Mouse (Mus musculus): Measurements from ENCODE around the gene Fabp3.

Fabp3 gene

DNA sequence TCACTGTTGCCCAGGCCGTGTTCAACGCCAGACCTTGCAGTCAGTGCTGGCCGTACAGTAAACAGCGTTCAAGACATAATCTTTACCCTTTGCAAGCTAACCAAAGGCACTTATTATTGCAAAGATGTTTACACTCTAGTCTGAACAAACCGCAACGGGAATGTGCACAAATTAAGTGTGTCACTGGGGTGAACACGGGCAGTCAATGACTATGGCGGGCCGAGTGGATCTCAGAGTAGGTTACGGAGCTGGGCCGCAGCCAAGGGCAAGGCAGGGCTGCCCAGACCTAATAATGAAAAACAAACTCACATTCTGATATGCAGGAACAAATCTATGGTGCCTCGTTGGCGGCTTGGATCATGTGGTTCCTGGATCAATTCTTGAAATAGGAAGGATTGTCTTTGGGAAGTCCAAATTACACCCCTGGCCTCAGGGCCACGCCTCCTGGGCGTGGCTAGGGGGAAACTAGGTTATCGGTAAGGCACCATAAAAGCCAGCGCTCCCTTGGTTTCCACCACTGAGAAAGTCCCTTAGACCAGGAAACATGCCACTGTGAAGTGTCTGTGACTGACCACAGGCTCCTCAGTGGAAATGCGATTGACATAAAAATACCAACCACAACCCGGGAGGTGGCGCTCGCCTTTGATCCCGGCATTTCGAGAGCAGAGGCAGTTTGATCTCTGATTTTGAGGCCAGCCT, 13.2 kb upstream of the Fabp3 start:
- in situ Hi-C loops (cut with MboI) = no loop called here

GRCm38 (mm10) chr4:130296243-130296965, 12.0 kb upstream of the Fabp3 start:
- in situ Hi-C loops (cut with MboI) = no loop called here

DNA sequence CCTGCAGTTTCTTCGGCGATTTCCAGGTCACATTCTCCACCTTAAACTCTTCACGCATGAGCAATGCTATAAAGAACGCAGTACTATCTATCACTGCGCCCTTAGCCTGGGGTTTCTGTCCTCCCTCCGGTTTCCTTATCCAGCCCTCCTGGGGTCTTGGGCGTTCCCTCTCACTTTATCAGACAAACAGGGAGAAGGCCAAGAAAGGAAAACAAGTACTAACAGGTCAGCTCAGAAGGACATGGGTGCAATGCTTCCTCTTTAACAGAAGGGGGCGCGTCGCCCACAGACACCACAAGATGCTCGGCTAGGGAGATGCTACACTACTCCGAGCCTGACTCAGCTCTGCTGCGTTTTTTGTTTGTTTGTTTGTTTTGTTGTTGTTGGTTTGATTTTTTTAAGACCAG, 11.3 kb upstream of the Fabp3 start:
- in situ Hi-C loops (cut with MboI) = no loop called here

- in situ Hi-C loops (cut with MboI) = no loop called here
Observed at GRCm38 (mm10) chr4:130298877-130299628, 9.3 kb upstream of the Fabp3 start.

DNA sequence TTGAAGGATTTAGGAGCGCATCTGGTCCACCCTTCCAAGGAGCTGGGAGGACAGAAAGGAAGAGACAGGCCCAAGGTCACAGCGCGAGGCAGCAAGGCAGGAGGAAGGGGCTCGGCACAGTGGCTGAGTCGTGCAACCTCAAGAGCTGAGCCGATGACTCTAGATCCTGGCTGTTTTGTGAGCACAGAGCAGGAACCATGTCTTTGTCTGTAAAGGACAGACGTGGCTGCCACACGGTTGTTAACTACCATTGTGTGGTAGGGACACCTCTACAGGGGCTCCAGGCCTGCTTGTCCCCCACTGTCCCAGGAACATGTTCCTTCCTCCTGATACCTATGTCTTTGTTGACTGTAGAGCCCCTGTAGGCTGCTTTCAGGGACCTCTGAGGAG, 8.8 kb upstream of the Fabp3 start:
- in situ Hi-C loops (cut with MboI) = no loop called here

DNA sequence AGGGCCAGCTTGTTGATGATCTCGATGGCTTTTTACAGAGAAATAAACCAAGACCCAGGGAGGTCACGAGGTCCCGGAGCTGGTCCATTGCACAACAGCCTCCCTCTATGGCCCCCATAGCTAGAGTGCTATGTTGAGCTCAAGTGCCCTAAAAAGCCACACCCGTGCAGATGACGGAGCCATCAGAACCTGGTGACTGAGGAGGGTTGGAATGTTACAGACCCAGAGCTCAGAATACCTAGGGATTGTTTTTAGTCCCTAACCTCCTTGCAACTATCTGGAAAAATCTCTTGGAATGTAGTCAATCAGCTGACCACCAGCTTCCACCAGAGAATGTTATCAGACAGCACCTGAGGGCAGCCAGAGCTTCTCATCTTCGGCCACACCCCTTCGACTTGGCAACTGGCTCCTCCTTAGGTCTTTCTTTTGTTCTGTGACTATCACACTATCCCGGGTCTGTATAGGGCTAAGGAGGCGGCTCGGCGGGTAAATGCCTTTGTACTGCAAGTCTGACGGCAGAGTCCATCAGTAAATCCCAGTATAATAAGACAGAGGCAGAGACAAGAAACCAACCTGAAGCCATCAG, 6.0 kb upstream of the Fabp3 start:
- in situ Hi-C loops (cut with MboI) = no loop called here

DNA sequence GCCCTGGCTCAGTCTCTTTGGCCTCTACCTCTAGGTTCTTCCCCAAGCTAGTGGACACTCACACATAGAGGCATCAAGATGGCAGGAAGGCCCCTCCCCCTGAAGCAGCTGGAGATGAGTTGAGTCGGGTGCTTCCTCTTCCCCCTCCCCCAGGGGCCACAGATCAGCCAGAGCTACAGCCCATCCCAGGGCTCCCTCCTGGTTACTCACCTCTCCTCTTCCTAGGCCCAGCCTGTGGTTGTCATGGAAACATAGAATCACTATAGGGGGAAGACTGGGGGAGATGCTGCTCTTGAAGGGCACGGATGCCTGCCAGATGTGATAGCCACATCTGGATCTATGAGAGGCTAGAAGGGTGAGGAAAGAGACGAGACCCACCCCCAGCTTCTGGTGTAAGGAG, 3.6 kb upstream of the Fabp3 start:
- in situ Hi-C loops (cut with MboI) = no loop called here

DNA sequence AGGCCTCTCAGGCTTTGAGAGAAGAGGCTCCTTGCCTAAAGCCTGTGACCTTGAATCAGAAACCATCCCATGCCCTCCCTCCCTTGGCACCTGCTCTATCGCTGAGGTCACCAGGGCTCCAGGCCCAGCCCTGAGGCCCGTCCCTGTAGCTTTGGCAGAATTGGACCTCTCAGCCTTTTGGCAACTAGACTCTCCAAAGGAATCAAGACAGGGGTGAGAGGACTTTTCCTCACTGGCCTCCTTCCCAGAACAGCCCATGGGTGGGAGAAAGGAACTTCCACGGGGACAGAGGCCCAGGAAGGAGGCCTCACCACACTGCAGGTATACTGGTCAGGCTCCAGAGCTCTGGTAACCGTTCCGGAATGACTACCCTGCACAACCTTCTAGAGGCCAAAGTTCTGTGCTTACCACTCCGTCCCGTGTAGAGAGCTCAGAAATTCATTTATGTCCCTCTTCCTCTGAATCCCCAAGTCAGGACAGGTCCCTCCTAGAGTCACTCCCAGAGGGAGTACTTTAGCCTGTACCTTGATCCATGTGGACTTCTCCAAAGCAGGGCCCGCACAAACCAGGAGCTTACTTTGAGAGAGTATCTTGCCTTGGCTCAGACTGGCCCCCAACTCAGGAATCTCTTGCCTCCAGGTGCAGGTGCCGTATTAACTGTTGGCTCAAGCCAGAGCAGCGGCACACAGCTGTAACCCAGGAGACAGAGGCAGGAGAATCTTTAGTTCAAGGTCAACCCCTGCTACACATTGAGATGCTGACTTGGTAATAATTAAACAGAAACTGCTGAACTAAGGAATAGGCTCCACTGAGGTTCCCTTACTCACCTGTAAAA, 1.4 kb upstream of the Fabp3 start:
- in situ Hi-C loops (cut with MboI) = no loop called here

DNA sequence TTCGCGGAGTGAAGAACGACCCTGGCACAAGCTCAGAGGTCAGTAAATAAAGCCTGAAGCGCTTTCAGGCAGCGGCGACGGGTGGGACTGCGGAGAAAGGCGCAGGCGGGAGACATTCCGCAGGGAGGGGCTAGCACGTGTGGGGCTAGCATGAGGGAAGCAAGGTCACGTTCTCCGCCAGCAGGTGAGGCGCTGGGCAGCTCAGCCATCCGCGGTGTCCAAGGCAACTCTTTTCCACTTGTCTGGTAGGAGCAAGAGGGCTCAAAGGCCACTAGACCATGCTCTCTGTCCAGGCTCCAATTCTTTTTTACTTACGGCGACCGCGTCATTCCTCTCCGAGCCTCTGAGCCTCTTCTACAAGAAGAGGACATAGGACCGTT, 554 bp upstream of the Fabp3 start:
- in situ Hi-C loops (cut with MboI) = no loop called here

GRCm38 (mm10) chr4:130309254-130309653, 859 bp downstream of the Fabp3 start:
- in situ Hi-C loops (cut with MboI) = no loop called here

DNA sequence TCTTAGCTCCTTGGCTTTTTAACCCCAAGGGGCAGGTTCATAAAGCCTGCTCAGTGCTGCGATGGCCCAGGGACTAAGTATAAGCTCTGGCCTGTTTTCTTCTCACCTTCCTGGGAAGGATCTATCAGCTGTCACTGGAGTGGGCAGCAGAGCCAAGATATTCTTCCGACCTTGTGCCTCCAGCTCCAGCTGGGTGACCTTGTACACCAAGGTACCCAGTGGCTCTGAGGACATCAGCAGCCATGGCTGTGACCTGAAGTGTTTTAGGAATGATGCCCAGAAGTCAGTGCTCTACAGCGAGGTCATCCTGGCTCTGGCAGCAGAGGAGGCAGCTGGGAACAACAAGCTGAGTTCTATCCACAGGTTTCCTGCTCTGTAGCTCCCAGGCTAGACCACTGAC, 4.1 kb downstream of the Fabp3 start:
- in situ Hi-C loops (cut with MboI) = no loop called here

GRCm38 (mm10) chr4:130313552-130313951, 5.2 kb downstream of the Fabp3 start:
- in situ Hi-C loops (cut with MboI) = no loop called here

DNA sequence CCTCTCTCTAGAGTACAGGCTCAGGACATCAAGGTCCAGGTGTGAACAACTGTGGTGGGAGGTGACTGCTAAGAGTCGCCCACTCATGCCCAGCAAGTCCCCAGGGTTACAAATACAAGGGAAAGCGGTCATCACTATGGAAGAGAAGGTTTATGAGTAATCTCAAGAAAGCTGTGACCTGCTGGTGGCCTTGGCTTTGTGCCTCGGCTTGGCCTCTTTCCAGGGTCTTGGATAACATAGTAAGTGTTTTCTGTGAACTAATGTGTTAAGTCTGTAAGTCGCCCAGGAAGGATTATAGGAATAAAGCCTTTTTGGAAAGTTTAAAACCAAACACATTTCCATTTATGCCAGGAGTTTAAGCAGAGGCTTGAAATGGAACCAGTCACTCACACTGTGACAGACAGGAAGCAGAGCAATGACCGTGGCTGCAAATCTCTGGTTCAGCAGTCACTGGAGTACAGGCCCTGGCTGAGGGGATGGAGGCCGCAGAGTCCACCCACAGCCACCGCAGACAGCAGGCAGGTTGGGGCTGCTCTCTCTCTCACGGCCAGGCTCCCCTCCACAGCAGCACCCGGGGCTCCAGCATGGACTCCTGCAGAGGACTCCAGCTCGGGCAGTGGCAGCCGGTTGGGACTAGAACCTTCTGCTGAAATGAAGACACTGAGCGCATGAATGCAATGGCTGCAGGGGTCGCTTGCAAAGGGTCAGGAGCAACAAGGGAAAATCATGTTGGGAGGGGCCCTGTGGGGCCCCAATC, 7.6 kb downstream of the Fabp3 start:
- in situ Hi-C loops (cut with MboI) = no loop called here

DNA sequence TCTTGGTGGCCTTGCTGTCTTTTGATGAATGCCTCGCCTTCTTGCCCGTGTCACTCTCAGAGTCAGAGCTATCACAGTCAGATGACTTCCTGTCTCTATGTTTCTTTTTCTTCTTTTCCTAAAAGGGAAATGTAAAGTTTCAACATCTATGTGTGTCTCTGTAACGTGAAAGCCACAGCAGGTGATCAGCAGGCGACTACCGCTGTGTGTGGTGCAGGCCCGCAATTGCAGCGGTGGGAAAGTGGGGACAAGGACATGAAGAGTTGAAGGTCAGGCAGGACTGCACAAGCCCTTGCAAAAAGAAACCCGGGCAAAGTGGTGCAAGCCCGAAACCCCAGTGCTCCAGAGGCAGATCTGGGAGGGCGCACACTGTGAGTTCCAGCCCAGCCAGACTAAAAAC, 8.3 kb downstream of the Fabp3 start:
- in situ Hi-C loops (cut with MboI) = no loop called here

GRCm38 (mm10) chr4:130318122-130318521, 9.7 kb downstream of the Fabp3 start:
- in situ Hi-C loops (cut with MboI) = no loop called here

DNA sequence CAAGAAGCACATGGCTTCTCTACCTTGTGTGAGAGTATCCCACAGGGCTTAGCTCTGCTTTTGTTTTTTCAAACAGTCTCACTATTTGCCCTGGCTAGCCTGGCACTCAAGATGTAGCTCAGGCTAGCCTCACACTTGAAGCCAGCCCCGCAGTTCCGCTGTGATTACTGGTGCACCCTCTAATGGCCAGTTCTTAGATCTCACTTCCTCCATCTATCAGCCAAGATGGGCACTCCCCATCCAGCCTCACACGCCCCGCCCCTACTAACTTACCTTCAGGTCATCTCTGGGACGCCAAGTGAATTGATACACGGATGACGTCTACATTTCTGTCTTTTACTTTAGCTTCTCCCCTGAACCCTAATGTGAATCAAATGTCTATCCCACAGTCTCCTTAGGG, 11.2 kb downstream of the Fabp3 start:
- in situ Hi-C loops (cut with MboI) = no loop called here

- in situ Hi-C loops (cut with MboI) = no loop called here
Observed at GRCm38 (mm10) chr4:130321640-130322039, 13.2 kb downstream of the Fabp3 start.

DNA sequence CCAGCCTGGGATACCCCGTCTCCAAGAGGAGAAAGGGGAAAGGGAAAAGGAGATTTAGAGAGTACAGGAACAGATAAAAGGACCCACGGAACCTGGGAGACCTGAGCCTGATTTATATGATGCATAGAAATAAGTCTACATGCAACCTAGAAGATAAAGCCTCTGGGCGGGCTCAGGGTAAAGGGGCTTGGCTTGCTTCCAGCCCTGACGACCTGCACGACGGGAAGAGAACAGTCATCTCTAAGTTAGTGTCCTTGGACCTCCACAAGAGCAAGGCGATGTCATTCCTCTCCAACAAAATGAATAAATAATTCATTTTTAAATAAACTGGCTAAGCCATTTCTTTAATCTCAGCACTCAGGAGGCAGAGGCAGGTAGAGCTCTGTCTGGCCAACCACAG, 14.2 kb downstream of the Fabp3 start:
- in situ Hi-C loops (cut with MboI) = no loop called here

GRCm38 (mm10) chr4:130323165-130323564, 14.8 kb downstream of the Fabp3 start:
- in situ Hi-C loops (cut with MboI) = no loop called here

DNA sequence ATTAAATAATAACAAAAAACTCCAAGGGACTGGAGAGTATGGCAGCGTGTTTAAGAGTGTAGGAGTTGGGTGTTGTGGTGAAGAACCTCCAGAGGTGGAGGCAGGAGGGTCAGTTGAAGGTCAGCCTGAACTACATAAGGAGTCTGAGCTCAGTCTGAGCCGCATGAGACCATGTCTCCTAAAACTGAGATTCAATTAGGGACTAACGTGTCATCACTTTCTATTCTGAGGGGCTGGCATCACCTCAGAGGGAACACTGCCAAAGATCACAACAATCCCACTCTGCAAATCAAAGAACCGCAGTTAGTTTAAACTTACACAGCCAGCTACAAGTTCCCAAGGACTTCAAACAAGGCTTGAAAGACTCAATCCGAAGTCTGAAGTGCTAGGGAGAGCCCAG, 15.2 kb downstream of the Fabp3 start:
- in situ Hi-C loops (cut with MboI) = no loop called here

DNA sequence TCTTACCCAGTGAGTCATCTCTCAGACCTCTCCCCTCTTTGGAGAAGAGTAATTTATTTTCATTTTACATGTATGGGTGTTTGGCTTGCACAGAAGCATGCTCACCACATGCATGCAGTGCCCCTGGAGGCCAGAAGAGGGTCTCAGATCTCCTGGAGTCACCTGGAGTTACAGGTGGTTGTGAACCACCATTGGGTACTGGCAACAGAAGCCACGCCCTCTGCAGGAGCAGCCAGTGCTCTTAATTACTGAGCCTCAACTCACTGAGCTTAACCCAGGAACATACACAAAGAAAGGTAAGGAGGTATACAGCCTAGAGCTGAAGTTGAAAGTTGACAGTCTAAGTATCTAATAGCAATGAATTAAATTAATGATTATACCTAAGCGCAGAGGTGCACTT, 17.1 kb downstream of the Fabp3 start:
- in situ Hi-C loops (cut with MboI) = no loop called here

Data from mature B cell (primary cell).